ENCODE assay signal across 16 mouse cellular contexts in genomic region chr6:82847598-82847997, GRCm38 (mm10).
DNase-seq lines count a peak whose midpoint lies in the region.
"Had no signal": no experiment of that assay in that cellular context is flagged by ENCODE, and none has a peak within 500 bp of the region (broad histone marks: within the 10 kb centered on the region; RNA-seq: fewer than 3 reads in every experiment).

No protein-coding gene starts in this region.

- intact Hi-C loops in left cerebral cortex, postnatal 25 days (cut with DNase I): no loop called here

- peak; percentile 49 for DNase-seq in layer of hippocampus, adult 11-12 months (ENCODE audit: low spot score)
- DNase-seq in layer of hippocampus, postnatal 25 days (ENCODE audit: extremely low spot score in 1 of 2, low spot score in 1 of 2): no peak
- DNase-seq in right cerebral cortex, adult 18-20 months: peak; percentile 46
- DNase-seq in right cerebral cortex, postnatal 14 days: no peak
- peak; percentile 14 to 76 for DNase-seq in left cerebral cortex, postnatal 25 days (ENCODE audit: low spot score in 2 of 2)
- DNase-seq in lung, postnatal 4 days: no peak
- no peak for DNase-seq in thymus, postnatal 36 days
- DNase-seq: adrenal gland, postnatal 25 days; cerebellum, postnatal 10 days; heart, postnatal 10 days; kidney, adult 9 months; kidney, postnatal 14 days; lung, embryonic 14.5 days; lung, postnatal 36 days; midbrain, embryonic 14.5 days; thymus, postnatal 14 days had no signal

Comparison
In these comparisons a context has a peak if more than half of its experiments do, and no peak if none do; other contexts are left out.
1. DNase-seq: peak in layer of hippocampus, adult 11-12 months (single experiment), right cerebral cortex, adult 18-20 months (single experiment) and left cerebral cortex, postnatal 25 days (2 of 2); none in layer of hippocampus, postnatal 25 days (0 of 2), right cerebral cortex, postnatal 14 days (single experiment), lung, postnatal 4 days (0 of 2) and thymus, postnatal 36 days (0 of 2).